Mouse (Mus musculus): ENCODE results near the gene Ins2. TPM values are rescaled to one million over a fixed set of nuclear protein-coding genes. Genes with fewer than 3 reads are reported as not detected.
A peak's percentile ranks its signal among the peaks of the same experiment; 100 is the strongest.

The Ins2 gene
- polyA plus RNA-seq, 1 experiment from 2014 or later = not detected

GRCm38 (mm10) chr7:142663931-142664421 is 79.2 kb downstream of the Ins2 start:
- Histone ChIP-seq H3K9ac (peak overlapping the region; percentile 37; the same call in 1 of the 2 replicates), H3K27me3 (peaks cover 74% of the 10 kb centered on the region), H3K4me1 (peaks cover 33% of the 10 kb centered on the region), H3K4me2 (replicated peaks) (peak overlapping the region; percentile 52), H3K36me3 (0 out of 2 replicates have a peak, but pooled peaks cover 4% of the 10 kb centered on the region), H3K4me3 (replicated peaks) (peak overlapping the region; percentile 42), H3K27ac (replicated peaks) (peak overlapping the region; percentile 76), H3K9me3 (replicated peaks) (no peaks in the 10 kb centered on the region)
- WGBS = under 1% methylated on average over 46 of the region's 53 CpGs
- no peak for ATAC-seq (ENCODE audit: insufficient number of reproducible peaks, low FRiP score, low TSS enrichment, low read depth)

GRCm38 (mm10) chr7:142663151-142663550 is 80.0 kb downstream of the Ins2 start:
- H3K27me3 ChIP-seq = peaks cover 80% of the 10 kb centered on the region
- peaks cover 40% of the 10 kb centered on the region for H3K4me1 ChIP-seq
- no peaks in the 10 kb centered on the region for H3K9me3 ChIP-seq (replicated peaks)
- no peak for ATAC-seq (ENCODE audit: insufficient number of reproducible peaks, low FRiP score, low TSS enrichment, low read depth)
- H3K36me3 ChIP-seq = 0 out of 2 replicates have a peak, but pooled peaks cover 4% of the 10 kb centered on the region
- H3K4me2 ChIP-seq (replicated peaks) = 0 out of 2 replicates have a peak overlapping the region, but pooled peaks have one; percentile 52
- peak overlapping the region; percentile 42 for H3K4me3 ChIP-seq (replicated peaks)
- no peak overlapping the region; the same call in 1 of the 2 replicates for H3K27ac ChIP-seq (replicated peaks)
- 33% methylated on average over 5 of the region's 5 CpGs for WGBS
- no peak overlapping the region for H3K9ac ChIP-seq

GRCm38 (mm10) chr7:142661811-142662210 is 81.4 kb downstream of the Ins2 start:
- no peaks in the 10 kb centered on the region for H3K36me3 ChIP-seq
- H3K9me3 ChIP-seq (replicated peaks) = no peaks in the 10 kb centered on the region
- no peak overlapping the region for H3K9ac ChIP-seq
- peaks cover 46% of the 10 kb centered on the region for H3K4me1 ChIP-seq
- H3K27ac ChIP-seq (replicated peaks) = no peak overlapping the region
- peaks cover 92% of the 10 kb centered on the region for H3K27me3 ChIP-seq
- no peak for ATAC-seq (ENCODE audit: insufficient number of reproducible peaks, low FRiP score, low TSS enrichment, low read depth)
- H3K4me3 ChIP-seq (replicated peaks) = peak overlapping the region; percentile 60
- H3K4me2 ChIP-seq (replicated peaks) = peak overlapping the region; percentile 71; the same call in 1 of the 2 replicates

GRCm38 (mm10) chr7:142661046-142661445 is 82.1 kb downstream of the Ins2 start:
- Histone ChIP-seq H3K4me2 (replicated peaks) (peak overlapping the region; percentile 71), H3K27ac (replicated peaks) (peak overlapping the region; percentile 87), H3K4me3 (replicated peaks) (peak overlapping the region; percentile 60), H3K9me3 (replicated peaks) (no peaks in the 10 kb centered on the region), H3K9ac (peak overlapping the region; percentile 47), H3K27me3 (peaks cover 92% of the 10 kb centered on the region), H3K4me1 (peaks cover 46% of the 10 kb centered on the region), H3K36me3 (no peaks in the 10 kb centered on the region)
- WGBS = 7% methylated on average over 25 of the region's 25 CpGs
- no peak for ATAC-seq (ENCODE audit: insufficient number of reproducible peaks, low FRiP score, low TSS enrichment, low read depth)

- H3K36me3 ChIP-seq = no peaks in the 10 kb centered on the region
- H3K4me3 ChIP-seq (replicated peaks) = peak overlapping the region; percentile 60
- under 1% methylated on average over 29 of the region's 29 CpGs for WGBS
- peak overlapping the region; percentile 47 for H3K9ac ChIP-seq
- peak overlapping the region; percentile 87 for H3K27ac ChIP-seq (replicated peaks)
- peak overlapping the region; percentile 71 for H3K4me2 ChIP-seq (replicated peaks)
- H3K4me1 ChIP-seq = peaks cover 50% of the 10 kb centered on the region
- H3K27me3 ChIP-seq = peaks cover 92% of the 10 kb centered on the region
- no peaks in the 10 kb centered on the region for H3K9me3 ChIP-seq (replicated peaks)
- no peak for ATAC-seq (ENCODE audit: insufficient number of reproducible peaks, low FRiP score, low TSS enrichment, low read depth)
Observed at GRCm38 (mm10) chr7:142660651-142660945, 82.6 kb downstream of the Ins2 start.

GRCm38 (mm10) chr7:142659767-142660650 is 83.2 kb downstream of the Ins2 start:
- no peak for ATAC-seq (ENCODE audit: insufficient number of reproducible peaks, low FRiP score, low TSS enrichment, low read depth)
- Histone ChIP-seq H3K27ac (replicated peaks) (peak overlapping the region; percentile 87), H3K36me3 (no peaks in the 10 kb centered on the region), H3K4me3 (replicated peaks) (peak overlapping the region; percentile 60), H3K9me3 (replicated peaks) (no peaks in the 10 kb centered on the region), H3K4me2 (replicated peaks) (peak overlapping the region; percentile 71), H3K4me1 (peaks cover 53% of the 10 kb centered on the region), H3K27me3 (peaks cover 90% of the 10 kb centered on the region), H3K9ac (peak overlapping the region; percentile 47)
- 3% methylated on average over 41 of the region's 43 CpGs for WGBS

- peaks cover 60% of the 10 kb centered on the region for H3K4me1 ChIP-seq
- H3K27ac ChIP-seq (replicated peaks) = peak overlapping the region; percentile 90
- peak overlapping the region; percentile 60 for H3K4me3 ChIP-seq (replicated peaks)
- peak; percentile 78 for ATAC-seq (ENCODE audit: insufficient number of reproducible peaks, low FRiP score, low TSS enrichment, low read depth)
- H3K9ac ChIP-seq = peak overlapping the region; percentile 66
- 2% methylated on average over 60 of the region's 70 CpGs for WGBS
- H3K36me3 ChIP-seq = 0 out of 2 replicates have a peak, but pooled peaks cover 4% of the 10 kb centered on the region
- peaks cover 90% of the 10 kb centered on the region for H3K27me3 ChIP-seq
- H3K9me3 ChIP-seq (replicated peaks) = no peaks in the 10 kb centered on the region
- H3K4me2 ChIP-seq (replicated peaks) = peak overlapping the region; percentile 71
Observed at GRCm38 (mm10) chr7:142659181-142659681, 84.0 kb downstream of the Ins2 start.

- Histone ChIP-seq H3K36me3 (peaks cover 9% of the 10 kb centered on the region; the same call in 1 of the 2 replicates), H3K4me3 (replicated peaks) (peak overlapping the region; percentile 60), H3K27ac (replicated peaks) (peak overlapping the region; percentile 90), H3K4me2 (replicated peaks) (peak overlapping the region; percentile 71), H3K4me1 (peaks cover 57% of the 10 kb centered on the region), H3K9me3 (replicated peaks) (no peaks in the 10 kb centered on the region), H3K9ac (peak overlapping the region; percentile 66), H3K27me3 (peaks cover 90% of the 10 kb centered on the region)
- under 1% methylated on average over 40 of the region's 40 CpGs for WGBS
- ATAC-seq (ENCODE audit: insufficient number of reproducible peaks, low FRiP score, low TSS enrichment, low read depth) = peak; percentile 1; the same call in 1 of the 2 replicates
Observed at GRCm38 (mm10) chr7:142658681-142659180, 84.5 kb downstream of the Ins2 start.

GRCm38 (mm10) chr7:142657821-142658614 is 85.2 kb downstream of the Ins2 start:
- Histone ChIP-seq H3K27me3 (peaks cover 86% of the 10 kb centered on the region), H3K4me2 (replicated peaks) (peak overlapping the region; percentile 71), H3K9ac (peak overlapping the region; percentile 66), H3K4me3 (replicated peaks) (peak overlapping the region; percentile 60), H3K9me3 (replicated peaks) (no peaks in the 10 kb centered on the region), H3K36me3 (peaks cover 12% of the 10 kb centered on the region; the same call in 1 of the 2 replicates), H3K27ac (replicated peaks) (peak overlapping the region; percentile 90), H3K4me1 (peaks cover 51% of the 10 kb centered on the region)
- 1% methylated on average over 34 of the region's 34 CpGs for WGBS
- no peak for ATAC-seq (ENCODE audit: insufficient number of reproducible peaks, low FRiP score, low TSS enrichment, low read depth)

- H3K36me3 ChIP-seq = peaks cover 14% of the 10 kb centered on the region; the same call in 1 of the 2 replicates
- H3K27me3 ChIP-seq = peaks cover 80% of the 10 kb centered on the region
- peak overlapping the region; percentile 71 for H3K4me2 ChIP-seq (replicated peaks)
- 14% methylated on average over 7 of the region's 9 CpGs for WGBS
- H3K9ac ChIP-seq = peak overlapping the region; percentile 66
- peak overlapping the region; percentile 90 for H3K27ac ChIP-seq (replicated peaks)
- ATAC-seq (ENCODE audit: insufficient number of reproducible peaks, low FRiP score, low TSS enrichment, low read depth) = peak; percentile 25
- peaks cover 51% of the 10 kb centered on the region for H3K4me1 ChIP-seq
- H3K4me3 ChIP-seq (replicated peaks) = peak overlapping the region; percentile 60
- H3K9me3 ChIP-seq (replicated peaks) = no peaks in the 10 kb centered on the region
Observed at GRCm38 (mm10) chr7:142657341-142657791, 85.8 kb downstream of the Ins2 start.
